Mouse (Mus musculus): ENCODE measurements around the gene Uxt. TPM values are rescaled to one million over a fixed set of nuclear protein-coding genes. Genes with fewer than 3 reads are reported as not detected.

Gene Uxt
- polyA plus RNA-seq (2014; fragmentation: Nextera tagmentation; extraction: Ambion mirVana) = 54.9 and 55.0 TPM in 2 replicates

DNA sequence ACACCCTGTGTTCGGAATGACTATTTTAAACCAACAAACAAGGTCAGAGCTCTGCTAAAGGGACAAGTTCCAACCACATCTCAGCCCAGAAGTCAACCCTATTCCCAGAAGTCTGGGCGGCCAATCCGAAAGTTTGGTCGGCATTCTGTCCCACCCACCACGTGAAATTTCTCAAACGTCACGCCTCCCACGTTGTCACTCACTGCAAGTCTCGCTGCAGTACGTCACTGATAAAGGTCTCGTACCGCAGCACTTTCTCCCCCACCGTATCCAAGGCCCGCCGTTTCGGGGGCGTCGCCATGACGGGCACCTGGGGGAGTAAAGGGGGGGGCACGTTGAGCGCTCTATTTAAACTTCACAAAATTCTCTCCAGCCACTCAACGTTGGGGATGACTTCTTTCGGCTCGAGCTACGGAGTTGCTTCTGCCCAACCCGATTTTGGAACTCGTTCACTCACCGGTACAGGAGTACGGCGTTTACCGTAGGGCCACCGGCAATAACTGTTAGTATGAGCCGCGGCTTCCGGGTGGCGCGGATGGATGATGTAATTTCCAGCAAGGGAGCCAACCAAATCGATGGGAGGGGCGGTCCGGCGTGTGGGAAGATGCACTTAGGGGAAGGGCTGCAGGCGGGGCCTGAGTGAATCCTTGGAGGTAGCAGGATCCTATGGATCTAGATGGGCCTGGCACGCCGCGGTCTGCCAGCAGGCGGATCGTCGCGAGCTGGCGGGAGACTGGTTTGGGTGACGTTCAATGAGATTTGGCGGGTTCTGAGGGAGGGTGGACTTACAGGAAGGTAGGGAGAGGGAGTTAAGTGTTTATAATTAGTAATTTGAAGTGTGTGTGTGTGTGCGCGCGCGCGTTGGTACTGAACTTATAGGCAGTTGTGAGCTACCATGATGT, at the start of gene Uxt:
TSS of gene Uxt (minus strand) at position 541 of the 902 bp plus-strand sequence.
- peak; percentile 89 for DNase-seq (ENCODE audit: low spot score)
- H3K27ac ChIP-seq (replicated peaks; ENCODE audit: low read depth, low read length) = no peak within 1 kb of the TSS
- peak within 1 kb of the TSS; percentile 48 for H3K9ac ChIP-seq (replicated peaks; ENCODE audit: low read length)
- no peaks in the 10 kb centered on the region for H3K9me3 ChIP-seq (replicated peaks; ENCODE audit: control insufficient read depth, low read length)
- H3K4me2 ChIP-seq (ENCODE audit: low read depth, low read length) = peak within 1 kb of the TSS; percentile 30
- 10% methylated on average over 57 of the region's 57 CpGs for WGBS
- no peaks in the 10 kb centered on the region for H3K27me3 ChIP-seq (ENCODE audit: control insufficient read depth, insufficient read depth, low read length)
- H3K36me3 ChIP-seq (replicated peaks; ENCODE audit: control insufficient read depth, insufficient read depth, low read depth, low read length) = no peaks in the 10 kb centered on the region
- peak; percentile 98 for ATAC-seq (replicated peaks; ENCODE audit: insufficient number of reproducible peaks, low FRiP score, low TSS enrichment, low read depth)
- no peaks in the 10 kb centered on the region for H3K4me1 ChIP-seq (ENCODE audit: control insufficient read depth, insufficient read depth, low read length)
- H3K4me3 ChIP-seq (ENCODE audit: low read depth, low read length) = peak within 1 kb of the TSS; percentile 47

DNA sequence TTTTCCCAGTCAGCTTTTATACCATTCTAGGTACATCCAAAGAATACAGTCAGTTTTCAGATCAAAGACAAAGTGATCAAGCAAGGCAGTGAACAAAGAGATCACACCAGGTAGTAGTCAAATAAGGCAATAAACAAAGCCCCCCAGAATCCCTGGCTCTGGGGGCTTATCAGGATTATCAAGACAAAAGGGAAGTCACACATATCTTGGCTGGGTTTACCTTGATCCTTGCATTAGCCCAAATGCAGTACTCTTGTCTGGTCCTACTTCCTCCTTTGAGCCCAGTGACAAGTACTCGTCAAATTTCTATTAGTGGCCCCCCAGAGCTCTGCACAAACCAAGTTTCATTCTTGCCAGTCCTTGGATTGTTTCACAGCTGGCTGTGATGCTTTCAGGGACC, 19.1 kb upstream of the Uxt start:
- no peak overlapping the region for H3K4me3 ChIP-seq (ENCODE audit: low read depth, low read length)
- 91% methylated on average over 1 of the region's 1 CpGs for WGBS
- no peak for DNase-seq (ENCODE audit: low spot score)
- no peak overlapping the region for H3K27ac ChIP-seq (replicated peaks; ENCODE audit: low read depth, low read length)
- H3K27me3 ChIP-seq (ENCODE audit: control insufficient read depth, insufficient read depth, low read length) = no peaks in the 10 kb centered on the region
- H3K4me1 ChIP-seq (ENCODE audit: control insufficient read depth, insufficient read depth, low read length) = no peaks in the 10 kb centered on the region
- no peak for ATAC-seq (replicated peaks; ENCODE audit: insufficient number of reproducible peaks, low FRiP score, low TSS enrichment, low read depth)
- H3K4me2 ChIP-seq (ENCODE audit: low read depth, low read length) = no peak overlapping the region
- H3K36me3 ChIP-seq (replicated peaks; ENCODE audit: control insufficient read depth, insufficient read depth, low read depth, low read length) = no peaks in the 10 kb centered on the region
- H3K9me3 ChIP-seq (replicated peaks; ENCODE audit: control insufficient read depth, low read length) = no peaks in the 10 kb centered on the region
- no peak overlapping the region for H3K9ac ChIP-seq (replicated peaks; ENCODE audit: low read length)

DNA sequence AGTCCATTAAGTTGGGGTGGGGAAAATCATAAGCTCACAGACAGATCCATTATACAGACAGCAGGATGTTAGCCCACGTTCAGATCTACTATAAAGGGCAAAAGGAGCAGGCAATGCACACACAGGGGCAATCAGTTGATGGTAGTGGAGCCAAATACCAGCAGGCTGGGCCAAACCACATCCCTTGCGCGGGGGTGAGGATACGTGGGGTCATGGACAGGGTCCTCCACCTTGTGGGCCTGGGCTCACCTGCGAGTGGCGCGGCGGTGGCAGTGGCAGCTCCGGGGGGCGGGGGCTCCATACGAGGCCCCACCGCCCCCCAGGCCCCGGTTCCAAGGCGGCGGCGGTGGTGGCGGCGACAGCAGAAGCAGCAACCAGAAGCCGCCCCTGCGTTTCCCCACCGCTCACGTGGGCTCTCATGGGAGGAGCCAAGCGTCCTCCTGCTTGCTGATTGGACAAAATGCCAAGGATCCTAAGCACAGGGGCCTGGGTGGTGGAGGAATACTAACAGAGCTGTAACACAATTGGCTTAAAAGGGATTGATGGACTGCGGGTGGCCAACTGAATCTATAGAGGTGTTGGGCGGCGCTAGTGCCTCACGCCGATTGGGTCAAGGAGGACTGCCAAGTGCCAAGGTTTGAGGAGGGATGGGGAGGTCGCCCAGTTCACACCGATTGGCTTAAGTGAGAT, 11.5 kb downstream of the Uxt start, which contains the start of gene Elk1:
TSS of gene Elk1 (minus strand) at position 418 of the 690 bp plus-strand sequence.
- DNase-seq (ENCODE audit: low spot score) = peak; percentile 87
- peak within 1 kb of the TSS; percentile 57 for H3K4me3 ChIP-seq (ENCODE audit: low read depth, low read length)
- H3K9me3 ChIP-seq (replicated peaks; ENCODE audit: control insufficient read depth, low read length) = no peaks in the 10 kb centered on the region
- ATAC-seq (replicated peaks; ENCODE audit: insufficient number of reproducible peaks, low FRiP score, low TSS enrichment, low read depth) = peak; percentile 98
- H3K36me3 ChIP-seq (replicated peaks; ENCODE audit: control insufficient read depth, insufficient read depth, low read depth, low read length) = no peaks in the 10 kb centered on the region
- 30% methylated on average over 29 of the region's 30 CpGs for WGBS
- no peak within 1 kb of the TSS for H3K27ac ChIP-seq (replicated peaks; ENCODE audit: low read depth, low read length)
- no peaks in the 10 kb centered on the region for H3K27me3 ChIP-seq (ENCODE audit: control insufficient read depth, insufficient read depth, low read length)
- H3K9ac ChIP-seq (replicated peaks; ENCODE audit: low read length) = peak within 1 kb of the TSS; percentile 64
- peak within 1 kb of the TSS; percentile 32 for H3K4me2 ChIP-seq (ENCODE audit: low read depth, low read length)
- no peaks in the 10 kb centered on the region for H3K4me1 ChIP-seq (ENCODE audit: control insufficient read depth, insufficient read depth, low read length)

DNA sequence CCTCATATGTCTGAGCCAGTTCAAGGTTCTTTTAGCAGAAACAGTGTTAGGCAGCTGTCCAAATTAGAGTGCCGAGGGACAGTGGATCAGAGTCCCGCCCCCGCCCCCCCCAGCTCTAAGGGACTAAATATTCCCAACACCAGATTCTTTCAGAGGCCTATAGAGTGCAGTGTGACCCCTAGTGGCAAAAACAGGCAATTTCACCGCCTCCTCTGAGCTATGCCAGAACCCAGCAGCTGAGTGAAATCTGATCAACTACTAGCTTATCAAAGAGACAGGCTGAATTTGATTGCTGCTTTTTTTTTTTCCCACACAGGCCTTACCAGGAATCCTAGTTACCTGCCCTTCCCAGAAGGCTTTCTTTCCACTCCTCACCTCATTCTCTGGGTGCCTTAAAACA, 15.8 kb downstream of the Uxt start:
- H3K4me3 ChIP-seq (ENCODE audit: low read depth, low read length) = no peak overlapping the region
- DNase-seq (ENCODE audit: low spot score) = peak; percentile 52
- H3K4me1 ChIP-seq (ENCODE audit: control insufficient read depth, insufficient read depth, low read length) = no peaks in the 10 kb centered on the region
- no peaks in the 10 kb centered on the region for H3K36me3 ChIP-seq (replicated peaks; ENCODE audit: control insufficient read depth, insufficient read depth, low read depth, low read length)
- H3K9ac ChIP-seq (replicated peaks; ENCODE audit: low read length) = no peak overlapping the region
- WGBS = 8% methylated on average over 4 of the region's 4 CpGs
- no peaks in the 10 kb centered on the region for H3K9me3 ChIP-seq (replicated peaks; ENCODE audit: control insufficient read depth, low read length)
- H3K27me3 ChIP-seq (ENCODE audit: control insufficient read depth, insufficient read depth, low read length) = no peaks in the 10 kb centered on the region
- H3K4me2 ChIP-seq (ENCODE audit: low read depth, low read length) = no peak overlapping the region
- no peak for ATAC-seq (replicated peaks; ENCODE audit: insufficient number of reproducible peaks, low FRiP score, low TSS enrichment, low read depth)
- H3K27ac ChIP-seq (replicated peaks; ENCODE audit: low read depth, low read length) = no peak overlapping the region

DNA sequence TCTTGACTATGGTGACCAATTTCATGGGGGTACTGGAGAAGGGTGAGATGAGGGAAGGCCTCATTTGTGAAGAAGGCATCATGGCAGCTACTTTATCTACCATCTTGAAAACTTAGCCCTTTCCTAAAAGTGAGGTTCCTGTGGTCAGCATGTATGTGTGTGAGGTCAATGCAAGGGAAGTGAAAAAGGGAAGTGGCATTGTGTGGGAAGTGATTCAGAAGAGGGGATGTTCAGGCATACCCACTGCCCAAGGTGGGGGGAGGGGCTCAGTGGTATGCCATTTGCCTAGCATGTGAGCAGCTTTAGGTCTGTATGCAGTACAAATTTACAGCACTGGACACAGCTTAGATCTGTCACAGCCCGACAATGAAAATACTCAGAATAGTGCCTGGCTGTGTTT, 29.9 kb downstream of the Uxt start:
- ATAC-seq (replicated peaks; ENCODE audit: insufficient number of reproducible peaks, low FRiP score, low TSS enrichment, low read depth) (no peak), DNase-seq (ENCODE audit: low spot score) (no peak)
- H3K36me3 ChIP-seq (replicated peaks; ENCODE audit: control insufficient read depth, insufficient read depth, low read depth, low read length) = no peaks in the 10 kb centered on the region; the same call in 1 of the 2 replicates
- no peak overlapping the region for H3K4me2 ChIP-seq (ENCODE audit: low read depth, low read length)
- no peaks in the 10 kb centered on the region for H3K27me3 ChIP-seq (ENCODE audit: control insufficient read depth, insufficient read depth, low read length)
- no peaks in the 10 kb centered on the region for H3K9me3 ChIP-seq (replicated peaks; ENCODE audit: control insufficient read depth, low read length)
- no peaks in the 10 kb centered on the region for H3K4me1 ChIP-seq (ENCODE audit: control insufficient read depth, insufficient read depth, low read length)
- no peak overlapping the region for H3K27ac ChIP-seq (replicated peaks; ENCODE audit: low read depth, low read length)
- 100% methylated on average over 1 of the region's 1 CpGs for WGBS
- H3K9ac ChIP-seq (replicated peaks; ENCODE audit: low read length) = no peak overlapping the region
- no peak overlapping the region for H3K4me3 ChIP-seq (ENCODE audit: low read depth, low read length)

DNA sequence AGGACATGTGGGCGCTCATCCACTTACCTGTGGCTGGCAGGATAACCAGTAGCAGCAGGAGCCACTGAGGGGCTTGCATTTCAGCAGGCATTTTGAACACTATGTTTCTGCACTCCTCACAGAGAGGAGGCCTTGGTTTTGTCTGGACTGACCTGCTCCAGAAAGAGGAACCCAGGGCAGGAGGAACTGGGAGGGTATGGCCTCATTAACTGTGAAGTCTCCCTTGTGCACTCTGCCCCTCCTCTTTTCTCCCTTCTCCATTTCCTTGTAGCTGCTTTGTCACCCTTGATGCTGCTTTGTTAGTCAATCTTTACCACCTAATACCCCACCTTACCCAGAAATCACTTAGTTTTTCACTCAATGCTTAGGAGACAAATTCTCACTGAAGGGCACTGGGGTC, 30.5 kb downstream of the Uxt start, which contains the start of gene Cfp:
TSS of gene Cfp (minus strand) at position 192 of the 400 bp plus-strand sequence.
- H3K9ac ChIP-seq (replicated peaks; ENCODE audit: low read length) = no peak within 1 kb of the TSS
- H3K27me3 ChIP-seq (ENCODE audit: control insufficient read depth, insufficient read depth, low read length) = no peaks in the 10 kb centered on the region
- no peaks in the 10 kb centered on the region; the same call in 1 of the 2 replicates for H3K36me3 ChIP-seq (replicated peaks; ENCODE audit: control insufficient read depth, insufficient read depth, low read depth, low read length)
- H3K27ac ChIP-seq (replicated peaks; ENCODE audit: low read depth, low read length) = no peak within 1 kb of the TSS
- WGBS = 90% methylated on average over 1 of the region's 1 CpGs
- H3K4me1 ChIP-seq (ENCODE audit: control insufficient read depth, insufficient read depth, low read length) = no peaks in the 10 kb centered on the region
- DNase-seq (ENCODE audit: low spot score) = no peak
- no peak within 1 kb of the TSS for H3K4me2 ChIP-seq (ENCODE audit: low read depth, low read length)
- no peak within 1 kb of the TSS for H3K4me3 ChIP-seq (ENCODE audit: low read depth, low read length)
- no peaks in the 10 kb centered on the region for H3K9me3 ChIP-seq (replicated peaks; ENCODE audit: control insufficient read depth, low read length)
- no peak for ATAC-seq (replicated peaks; ENCODE audit: insufficient number of reproducible peaks, low FRiP score, low TSS enrichment, low read depth)

DNA sequence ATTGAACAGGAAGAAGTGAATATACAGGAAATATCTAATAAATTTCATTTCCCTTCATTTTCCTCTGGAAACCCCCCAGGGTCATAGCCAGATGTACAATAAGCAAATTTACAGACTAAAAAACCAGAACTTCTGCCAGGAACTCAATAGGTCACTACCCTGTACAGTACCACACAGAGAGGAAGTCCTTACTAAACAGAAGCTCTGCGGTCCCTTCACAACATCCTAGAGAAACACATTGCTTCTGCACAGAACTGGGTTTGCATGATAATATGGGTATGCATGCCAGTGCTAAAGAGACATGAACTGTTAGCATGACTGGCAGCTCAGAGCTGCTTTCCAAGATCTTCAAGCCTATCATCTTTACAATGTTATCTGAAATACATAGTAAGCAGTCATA, 32.0 kb downstream of the Uxt start:
- ATAC-seq (replicated peaks; ENCODE audit: insufficient number of reproducible peaks, low FRiP score, low TSS enrichment, low read depth) (no peak), DNase-seq (ENCODE audit: low spot score) (no peak)
- Histone ChIP-seq H3K27ac (replicated peaks; ENCODE audit: low read depth, low read length) (no peak overlapping the region), H3K36me3 (replicated peaks; ENCODE audit: control insufficient read depth, insufficient read depth, low read depth, low read length) (no peaks in the 10 kb centered on the region; the same call in 1 of the 2 replicates), H3K9ac (replicated peaks; ENCODE audit: low read length) (no peak overlapping the region), H3K9me3 (replicated peaks; ENCODE audit: control insufficient read depth, low read length) (no peaks in the 10 kb centered on the region), H3K4me1 (ENCODE audit: control insufficient read depth, insufficient read depth, low read length) (no peaks in the 10 kb centered on the region), H3K4me3 (ENCODE audit: low read depth, low read length) (no peak overlapping the region), H3K27me3 (ENCODE audit: control insufficient read depth, insufficient read depth, low read length) (no peaks in the 10 kb centered on the region), H3K4me2 (ENCODE audit: low read depth, low read length) (no peak overlapping the region)
- WGBS = 88% methylated on average over 1 of the region's 1 CpGs

DNA sequence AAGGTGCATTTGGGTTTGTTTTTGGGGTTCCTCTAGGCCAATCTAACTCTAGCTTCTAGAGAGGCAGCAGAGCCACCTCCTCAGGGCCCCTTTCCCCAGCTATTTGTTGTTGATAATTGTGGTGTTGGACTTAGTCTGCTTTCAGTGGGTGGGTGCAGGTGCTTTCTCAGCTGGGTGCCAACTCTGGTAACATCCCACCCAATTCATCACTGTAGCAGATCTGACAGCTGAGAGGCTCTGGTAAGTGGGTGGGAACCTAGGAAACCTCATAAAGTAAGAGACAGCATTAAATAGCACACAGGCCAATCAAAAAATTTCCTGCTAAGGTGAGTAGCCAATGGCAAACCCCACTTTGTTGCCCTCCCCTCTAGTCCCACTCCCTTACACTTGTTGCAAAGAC, 36.8 kb downstream of the Uxt start:
- Histone ChIP-seq H3K36me3 (replicated peaks; ENCODE audit: control insufficient read depth, insufficient read depth, low read depth, low read length) (no peaks in the 10 kb centered on the region; the same call in 1 of the 2 replicates), H3K9me3 (replicated peaks; ENCODE audit: control insufficient read depth, low read length) (no peaks in the 10 kb centered on the region), H3K4me2 (ENCODE audit: low read depth, low read length) (no peak overlapping the region), H3K4me3 (ENCODE audit: low read depth, low read length) (no peak overlapping the region), H3K27ac (replicated peaks; ENCODE audit: low read depth, low read length) (no peak overlapping the region), H3K9ac (replicated peaks; ENCODE audit: low read length) (no peak overlapping the region), H3K27me3 (ENCODE audit: control insufficient read depth, insufficient read depth, low read length) (no peaks in the 10 kb centered on the region), H3K4me1 (ENCODE audit: control insufficient read depth, insufficient read depth, low read length) (no peaks in the 10 kb centered on the region)
- ATAC-seq (replicated peaks; ENCODE audit: insufficient number of reproducible peaks, low FRiP score, low TSS enrichment, low read depth) (no peak), DNase-seq (ENCODE audit: low spot score) (no peak)
